Mouse (Mus musculus): ENCODE results near the gene Gm30083.

Gm30083 gene

DNA sequence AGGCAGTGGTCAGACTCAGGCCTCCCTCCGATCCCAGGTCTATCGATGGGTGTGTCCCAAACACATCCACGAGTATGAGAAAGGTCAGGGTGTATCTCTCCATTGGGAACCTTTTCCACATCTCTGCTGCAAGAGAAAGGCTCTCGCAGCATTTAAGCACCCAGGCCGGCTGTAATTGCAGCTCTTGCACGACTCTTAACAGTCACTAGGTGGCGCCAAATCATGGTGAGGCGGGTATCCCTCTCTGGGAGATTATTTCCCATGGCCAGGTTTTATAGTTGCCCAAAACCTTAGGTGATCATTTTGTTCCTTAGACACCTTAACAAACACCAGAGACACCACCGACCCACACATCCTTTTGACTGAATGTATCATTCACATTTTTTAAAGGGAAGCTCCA is 55.6 kb downstream of the Gm30083 start:
- peak; percentile 55 to 72 for DNase-seq (ENCODE audit: low spot score in 2 of 2)

DNA sequence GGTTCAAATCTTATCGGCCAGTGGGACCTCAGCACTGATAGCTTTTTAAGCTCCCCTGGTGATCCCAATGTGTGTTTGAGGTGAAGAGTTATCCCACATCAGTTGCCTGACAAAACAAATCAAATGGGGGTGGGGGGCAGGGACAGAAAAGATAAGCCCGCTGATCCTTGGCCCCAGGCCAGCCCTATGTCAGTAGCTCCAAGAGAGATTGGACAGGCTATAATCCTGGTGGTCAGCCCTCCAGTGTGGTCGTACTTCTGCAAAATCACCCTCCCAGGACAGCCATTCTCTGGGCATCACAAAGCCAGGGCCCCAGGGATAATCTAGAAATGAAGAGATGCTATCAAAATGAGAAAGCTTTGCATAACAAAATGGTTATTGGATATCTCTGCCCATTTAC is 56.1 kb downstream of the Gm30083 start:
- no peak for DNase-seq (ENCODE audit: low spot score in 2 of 2)

DNA sequence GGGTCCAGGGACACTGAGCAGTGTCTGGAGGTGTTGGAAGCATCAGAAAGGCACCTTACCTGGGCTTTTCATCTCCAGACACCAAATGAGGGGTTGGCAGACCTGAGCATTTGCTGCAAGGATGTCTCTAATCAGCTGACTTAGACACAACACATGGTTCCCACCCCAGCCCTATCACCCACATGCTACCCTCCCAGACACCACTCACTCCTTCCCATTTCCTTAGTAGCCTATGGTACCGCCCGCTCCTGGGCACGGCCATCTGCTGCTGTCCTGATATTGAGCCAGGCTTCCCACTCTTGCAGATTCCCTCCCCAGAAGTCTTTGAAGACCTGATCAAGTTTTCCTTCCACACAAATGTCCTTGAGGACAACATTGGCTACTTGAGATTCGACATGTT is 56.8 kb downstream of the Gm30083 start:
- DNase-seq (ENCODE audit: low spot score in 2 of 2): no peak

DNA sequence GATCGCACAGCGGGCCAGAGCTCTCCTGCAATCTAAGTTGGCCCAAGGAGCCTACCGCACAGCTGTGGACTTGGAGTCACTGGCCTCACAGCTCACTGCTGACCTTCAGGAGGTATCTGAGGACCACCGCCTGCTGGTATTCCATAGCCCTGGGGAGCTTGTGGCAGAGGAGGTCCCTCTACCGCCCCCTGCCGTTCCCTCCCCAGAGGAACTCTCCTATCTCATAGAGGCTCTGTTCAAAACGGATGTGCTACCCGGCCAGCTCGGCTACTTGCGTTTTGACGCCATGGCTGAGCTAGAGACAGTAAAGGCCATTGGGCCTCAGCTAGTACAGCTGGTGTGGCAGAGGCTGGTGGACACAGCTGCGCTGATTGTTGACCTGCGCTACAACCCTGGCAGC is 58.9 kb downstream of the Gm30083 start:
- no peak for DNase-seq (ENCODE audit: low spot score in 2 of 2)

DNA sequence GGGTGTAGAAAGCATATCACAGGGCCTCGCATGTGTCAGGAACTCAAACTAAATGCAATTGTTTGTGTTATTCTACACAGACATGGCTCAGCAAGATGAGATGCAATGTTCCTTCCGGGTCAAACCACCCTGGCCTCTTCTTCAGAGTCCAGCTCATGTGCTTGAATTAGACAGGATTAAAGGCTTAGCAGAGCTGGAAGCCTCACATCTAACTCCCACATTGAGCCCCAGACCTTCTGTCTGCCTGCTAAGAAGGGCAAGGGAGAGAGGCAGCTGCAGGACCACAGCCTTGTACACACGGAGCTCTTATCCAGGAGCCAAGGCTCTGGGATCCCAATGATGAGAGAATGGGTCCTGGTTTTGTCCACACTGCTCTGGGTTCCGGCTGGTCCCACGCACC is 61.2 kb downstream of the Gm30083 start, which contains the start of gene Rbp3:
Gene Rbp3 (plus strand): TSS at position 243 of the 400 bp plus-strand sequence.
- no peak for DNase-seq (ENCODE audit: low spot score in 2 of 2)

DNA sequence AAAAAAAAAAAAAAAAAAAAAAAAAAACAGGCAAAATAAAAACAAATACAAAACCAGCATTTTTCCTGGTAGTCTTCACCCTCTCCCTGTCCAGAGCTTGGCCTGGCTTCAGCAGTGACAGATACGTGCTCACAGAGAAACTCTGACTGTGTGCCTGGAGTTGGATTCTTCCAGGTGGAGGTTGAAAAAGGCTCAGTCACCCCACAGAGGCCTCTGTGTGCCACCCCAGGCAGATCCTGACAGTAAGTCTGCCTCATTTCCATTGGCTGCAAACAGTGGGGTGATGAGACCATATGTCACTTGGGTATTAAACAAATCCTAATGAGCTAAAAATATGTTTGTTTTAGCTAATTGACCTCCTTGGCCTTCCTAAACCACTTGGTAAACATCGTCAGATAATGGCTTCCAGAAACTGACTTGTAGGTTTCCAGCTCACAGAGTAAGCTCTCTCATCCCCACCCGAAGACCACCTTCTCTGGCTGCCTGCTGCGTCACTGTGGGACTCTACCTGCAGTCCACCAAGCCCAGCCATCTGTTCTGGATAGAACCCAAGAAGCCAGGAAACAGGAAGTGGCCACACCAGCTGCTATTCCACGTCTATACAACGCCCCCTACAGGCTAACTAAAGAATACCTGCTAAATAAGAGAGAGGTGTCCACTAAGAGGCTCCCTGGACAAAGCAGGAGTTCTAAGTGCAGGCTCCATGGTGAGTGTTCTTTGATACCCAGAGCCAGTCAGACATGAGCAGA is 62.6 kb downstream of the Gm30083 start:
- DNase-seq (ENCODE audit: low spot score in 2 of 2): no peak

DNA sequence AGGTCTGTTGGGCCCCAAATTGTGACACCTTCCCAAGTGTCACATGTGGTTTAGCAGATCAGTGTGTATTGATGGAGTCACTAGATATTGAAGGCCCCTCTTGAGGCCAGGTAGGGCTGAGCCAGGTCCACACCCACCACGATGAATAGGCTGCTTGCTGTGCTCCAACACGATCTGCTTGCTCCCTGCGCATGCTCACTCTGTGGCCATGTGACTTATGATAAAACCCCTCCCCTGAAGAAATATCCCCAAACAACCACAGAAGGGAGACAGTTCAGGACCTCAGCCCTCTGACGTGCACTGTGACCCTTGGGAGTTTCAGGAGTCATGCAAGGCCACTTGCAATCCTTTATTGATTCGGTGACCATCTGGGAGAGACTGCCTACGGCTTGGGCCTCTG is 68.9 kb downstream of the Gm30083 start:
- no peak for DNase-seq (ENCODE audit: low spot score in 2 of 2)

DNA sequence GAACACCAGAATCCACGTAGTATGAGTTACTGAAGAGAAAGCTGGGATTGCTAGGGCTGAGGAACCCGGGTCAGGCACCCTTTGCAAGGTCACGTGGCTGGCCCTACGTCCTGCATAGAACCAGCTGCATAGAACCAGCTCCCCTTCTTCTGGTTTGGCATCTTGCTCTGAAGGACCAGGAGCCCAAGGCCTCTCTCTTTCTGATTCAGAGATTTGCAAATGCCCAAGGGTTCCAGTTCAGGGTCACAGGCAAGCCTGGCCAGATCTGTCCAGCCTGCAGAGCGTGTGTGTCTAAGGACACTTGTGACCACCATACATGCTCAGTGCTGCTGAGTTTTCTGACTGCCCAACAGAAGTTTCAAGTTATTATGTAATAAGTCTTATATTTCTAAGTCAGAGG is 72.8 kb downstream of the Gm30083 start:
- DNase-seq (ENCODE audit: low spot score in 2 of 2): no peak

DNA sequence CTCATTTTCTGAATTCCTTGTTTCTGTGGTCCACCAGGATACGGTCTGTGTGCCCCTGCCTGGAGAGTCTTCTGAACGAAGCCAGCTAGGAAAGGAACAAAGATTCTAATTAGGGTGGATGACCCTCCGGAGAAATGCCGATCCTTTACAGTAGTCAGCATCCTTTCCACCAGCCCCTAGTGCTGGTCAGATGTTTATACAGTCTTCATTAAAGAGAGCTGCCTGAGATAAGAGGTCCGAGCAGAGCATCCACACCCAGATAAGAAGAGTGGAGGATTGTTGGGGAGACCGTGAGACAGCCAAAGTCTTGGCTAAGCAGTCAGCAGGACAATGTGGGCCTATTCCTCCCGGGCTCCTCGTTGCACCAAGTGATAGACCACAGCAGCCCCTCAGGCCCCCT is 74.2 kb downstream of the Gm30083 start, which contains the start of gene Gdf2:
Gene Gdf2 (plus strand): TSS at position 301 of the 400 bp plus-strand sequence.
- no peak for DNase-seq (ENCODE audit: low spot score in 2 of 2)

DNA sequence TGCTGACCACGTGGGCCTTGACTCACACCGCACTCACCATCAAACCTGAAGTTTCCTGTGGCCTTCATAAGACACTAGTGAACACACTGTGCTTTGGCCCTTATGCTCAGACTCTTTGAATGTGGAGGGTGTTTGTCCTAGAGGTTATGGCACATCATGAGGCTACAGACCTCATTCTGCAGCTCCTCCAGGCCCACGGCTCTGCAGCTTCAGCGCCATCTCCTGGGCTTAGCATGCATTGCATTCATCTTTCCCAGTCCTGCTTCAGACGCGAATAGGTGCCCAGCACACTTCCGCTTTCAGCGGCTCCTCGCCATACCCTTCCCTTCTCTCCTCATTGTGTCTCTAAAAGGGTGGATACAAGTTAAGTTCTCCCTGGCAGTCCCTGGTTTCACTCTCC is 75.9 kb downstream of the Gm30083 start:
- peak; percentile 71 to 83 for DNase-seq (ENCODE audit: low spot score in 2 of 2)
